Mouse (Mus musculus) limb, embryonic 15.5 days (tissue): ENCODE results near the gene Ccdc188. TPM values are rescaled to one million over a fixed set of nuclear protein-coding genes. Genes with fewer than 3 reads are reported as not detected.
A peak's percentile ranks its signal among the peaks of the same experiment; 100 is the strongest.

ENCODE experiments used
- ATAC-seq: fragments of 200-750 bp; cut with Nextera tagmentation; 2 replicates; pipeline ENCODE4 v1.8.0; 2017; ENCODE audit warnings: low read depth, moderate TSS enrichment; ENCODE audit not compliant: insufficient number of reproducible peaks, low FRiP score, low TSS enrichment
- H3K27ac ChIP-seq: fragments of 300-500 bp; sonication (generic); 2 replicates; pipeline ENCODE4 v1.5.1; 2015; ENCODE audit warnings: moderate library complexity, mild to moderate bottlenecking, inconsistent platforms
- H3K27me3 ChIP-seq: fragments of 300-500 bp; sonication (generic); 2 replicates; pipeline ENCODE4 v1.6.1; 2015; ENCODE audit warnings: inconsistent platforms
- H3K36me3 ChIP-seq: fragments of 300-500 bp; sonication (generic); 2 replicates; pipeline ENCODE4 v1.6.1; 2015; ENCODE audit warnings: inconsistent platforms
- H3K4me1 ChIP-seq: fragments of 300-500 bp; sonication (generic); 2 replicates; pipeline ENCODE4 v1.6.1; 2015; ENCODE audit warnings: inconsistent platforms
- H3K4me2 ChIP-seq: fragments of 300-500 bp; sonication (generic); 2 replicates; pipeline ENCODE4 v1.6.1; 2015; ENCODE audit warnings: mild to moderate bottlenecking, inconsistent platforms
- H3K4me3 ChIP-seq: fragments of 300-500 bp; sonication (generic); 2 replicates; pipeline ENCODE4 v1.5.1; 2015; ENCODE audit warnings: mild to moderate bottlenecking, inconsistent platforms
- H3K9ac ChIP-seq: fragments of 300-500 bp; sonication (generic); 2 replicates; pipeline ENCODE4 v1.6.1; 2015; ENCODE audit warnings: inconsistent platforms
- H3K9me3 ChIP-seq: fragments of 300-500 bp; sonication (generic); 2 replicates; pipeline ENCODE4 v1.6.1; 2016; ENCODE audit warnings: inconsistent platforms
- WGBS: fragments of 180-500 bp; shearing (Covaris S2); methylation state at CpG from one replicate; pipeline ENCODE4 v1.1.7; 2015; 5-methylcytosine and 5-hydroxymethylcytosine counted together
- polyA plus RNA-seq: library from polyadenylated mRNA; unstranded; fragments of >200 nt; fragmentation: Nextera tagmentation; extraction: Ambion mirVana; gene quantifications from 2 replicates; pipeline ENCODE4 v1.2.1, GENCODE M21; 2015

Gene Ccdc188
- polyA plus RNA-seq, 1 experiment from 2014 or later = not detected

- Histone ChIP-seq H3K36me3 (peaks cover 86% of the 10 kb centered on the region), H3K4me1 (peaks cover 2% of the 10 kb centered on the region; the same call in 1 of the 2 replicates), H3K4me3 (no peak overlapping the region), H3K27me3 (no peaks in the 10 kb centered on the region), H3K4me2 (no peak overlapping the region), H3K27ac (no peak overlapping the region), H3K9ac (no peak overlapping the region), H3K9me3 (no peaks in the 10 kb centered on the region)
- WGBS = 94% methylated on average over 10 of the region's 10 CpGs
- no peak for ATAC-seq
Measured at GRCm38 (mm10) chr16:18241581-18241980, 23.9 kb downstream of the Ccdc188 start.

- Histone ChIP-seq H3K4me3 (peak overlapping the region; percentile 98), H3K4me1 (peaks cover 38% of the 10 kb centered on the region), H3K36me3 (peaks cover 64% of the 10 kb centered on the region), H3K27me3 (no peaks in the 10 kb centered on the region), H3K9ac (peak overlapping the region; percentile 76), H3K27ac (peak overlapping the region; percentile 96), H3K9me3 (no peaks in the 10 kb centered on the region), H3K4me2 (peak overlapping the region; percentile 70)
- WGBS = under 1% methylated on average over 33 of the region's 33 CpGs
- ATAC-seq = no peak
Measured at GRCm38 (mm10) chr16:18247521-18248399, 30.1 kb downstream of the Ccdc188 start.

- under 1% methylated on average over 99 of the region's 102 CpGs for WGBS
- ATAC-seq = peak; percentile 92
- Histone ChIP-seq H3K9ac (peak within 1 kb of the TSS; percentile 88), H3K4me3 (peak within 1 kb of the TSS; percentile 98), H3K27ac (peak within 1 kb of the TSS; percentile 96), H3K27me3 (no peaks in the 10 kb centered on the region), H3K36me3 (peaks cover 64% of the 10 kb centered on the region), H3K4me1 (peaks cover 38% of the 10 kb centered on the region), H3K9me3 (no peaks in the 10 kb centered on the region), H3K4me2 (peak within 1 kb of the TSS; percentile 70)
Measured at GRCm38 (mm10) chr16:18248433-18249363, 31.0 kb downstream of the Ccdc188 start, which contains the start of the genes Trmt2a and Ranbp1. Trmt2a (plus strand) TSS chr16:18248679. Ranbp1 (minus strand) TSS chr16:18248732.

GRCm38 (mm10) chr16:18249364-18249967 lies 31.8 kb downstream of the Ccdc188 start:
- H3K4me1 ChIP-seq = peaks cover 38% of the 10 kb centered on the region

GRCm38 (mm10) chr16:18250231-18250630 lies 32.6 kb downstream of the Ccdc188 start:
- peaks cover 38% of the 10 kb centered on the region for H3K4me1 ChIP-seq
- H3K27ac ChIP-seq = peak overlapping the region; percentile 96
- H3K9ac ChIP-seq = peak overlapping the region; percentile 88; the same call in 1 of the 2 replicates
- WGBS = 54% methylated on average over 4 of the region's 4 CpGs
- H3K27me3 ChIP-seq = no peaks in the 10 kb centered on the region
- H3K9me3 ChIP-seq = no peaks in the 10 kb centered on the region
- peak overlapping the region; percentile 70 for H3K4me2 ChIP-seq
- H3K4me3 ChIP-seq = peak overlapping the region; percentile 98
- ATAC-seq = no peak
- peaks cover 64% of the 10 kb centered on the region for H3K36me3 ChIP-seq

More at GRCm38 (mm10) chr16:18249364-18249967, 31.8 kb downstream of the Ccdc188 start:
- Histone ChIP-seq H3K27me3 (no peaks in the 10 kb centered on the region), H3K36me3 (peaks cover 64% of the 10 kb centered on the region), H3K9ac (peak overlapping the region; percentile 88), H3K9me3 (no peaks in the 10 kb centered on the region), H3K4me3 (peak overlapping the region; percentile 98), H3K4me2 (peak overlapping the region; percentile 70), H3K27ac (peak overlapping the region; percentile 96)
- peak; percentile 13; the same call in 1 of the 2 replicates for ATAC-seq
- 5% methylated on average over 27 of the region's 27 CpGs for WGBS

- Histone ChIP-seq H3K36me3 (peaks cover 62% of the 10 kb centered on the region), H3K9me3 (no peaks in the 10 kb centered on the region), H3K4me1 (peaks cover 38% of the 10 kb centered on the region), H3K27me3 (no peaks in the 10 kb centered on the region), H3K9ac (0 out of 2 replicates have a peak overlapping the region, but pooled peaks have one; percentile 26), H3K4me3 (peak overlapping the region; percentile 98; the same call in 1 of the 2 replicates), H3K4me2 (peak overlapping the region; percentile 70), H3K27ac (0 out of 2 replicates have a peak overlapping the region, but pooled peaks have one; percentile 34)
- WGBS = 57% methylated on average over 10 of the region's 10 CpGs
- no peak for ATAC-seq
Measured at GRCm38 (mm10) chr16:18250828-18251790, 33.4 kb downstream of the Ccdc188 start.

- 74% methylated on average over 6 of the region's 6 CpGs for WGBS
- Histone ChIP-seq H3K4me2 (no peak overlapping the region), H3K9ac (no peak overlapping the region), H3K27me3 (no peaks in the 10 kb centered on the region), H3K27ac (no peak overlapping the region), H3K4me3 (no peak overlapping the region), H3K4me1 (peaks cover 29% of the 10 kb centered on the region), H3K36me3 (peaks cover 69% of the 10 kb centered on the region), H3K9me3 (no peaks in the 10 kb centered on the region)
- no peak for ATAC-seq
Measured at GRCm38 (mm10) chr16:18252736-18253135, 35.1 kb downstream of the Ccdc188 start.

GRCm38 (mm10) chr16:18253866-18254265 lies 36.2 kb downstream of the Ccdc188 start:
- ATAC-seq = no peak
- H3K9ac ChIP-seq = no peak overlapping the region
- H3K4me3 ChIP-seq = no peak overlapping the region
- peaks cover 29% of the 10 kb centered on the region for H3K4me1 ChIP-seq
- no peak overlapping the region for H3K4me2 ChIP-seq
- no peak overlapping the region for H3K27ac ChIP-seq
- H3K27me3 ChIP-seq = no peaks in the 10 kb centered on the region
- 86% methylated on average over 1 of the region's 1 CpGs for WGBS
- H3K36me3 ChIP-seq = peaks cover 80% of the 10 kb centered on the region
- no peaks in the 10 kb centered on the region for H3K9me3 ChIP-seq

- Histone ChIP-seq H3K9me3 (no peaks in the 10 kb centered on the region), H3K27me3 (no peaks in the 10 kb centered on the region), H3K27ac (no peak within 1 kb of the TSS), H3K4me1 (no peaks in the 10 kb centered on the region), H3K4me2 (no peak within 1 kb of the TSS), H3K9ac (no peak within 1 kb of the TSS), H3K4me3 (no peak within 1 kb of the TSS), H3K36me3 (peaks cover 91% of the 10 kb centered on the region)
- no peak for ATAC-seq
- 90% methylated on average over 2 of the region's 2 CpGs for WGBS
Measured at GRCm38 (mm10) chr16:18258221-18258620, 40.5 kb downstream of the Ccdc188 start, which contains the start of gene Gm49776. Gm49776 (minus strand) TSS chr16:18258321.

- ATAC-seq = no peak
- no peak overlapping the region for H3K9ac ChIP-seq
- no peak overlapping the region for H3K4me2 ChIP-seq
- no peaks in the 10 kb centered on the region for H3K9me3 ChIP-seq
- no peaks in the 10 kb centered on the region for H3K27me3 ChIP-seq
- 78% methylated on average over 2 of the region's 2 CpGs for WGBS
- no peak overlapping the region for H3K27ac ChIP-seq
- no peak overlapping the region for H3K4me3 ChIP-seq
- H3K4me1 ChIP-seq = no peaks in the 10 kb centered on the region
- peaks cover 80% of the 10 kb centered on the region for H3K36me3 ChIP-seq
Measured at GRCm38 (mm10) chr16:18265024-18265423, 47.3 kb downstream of the Ccdc188 start.
